Mouse (Mus musculus): ENCODE results near the gene Usp3.

Usp3 gene

DNA sequence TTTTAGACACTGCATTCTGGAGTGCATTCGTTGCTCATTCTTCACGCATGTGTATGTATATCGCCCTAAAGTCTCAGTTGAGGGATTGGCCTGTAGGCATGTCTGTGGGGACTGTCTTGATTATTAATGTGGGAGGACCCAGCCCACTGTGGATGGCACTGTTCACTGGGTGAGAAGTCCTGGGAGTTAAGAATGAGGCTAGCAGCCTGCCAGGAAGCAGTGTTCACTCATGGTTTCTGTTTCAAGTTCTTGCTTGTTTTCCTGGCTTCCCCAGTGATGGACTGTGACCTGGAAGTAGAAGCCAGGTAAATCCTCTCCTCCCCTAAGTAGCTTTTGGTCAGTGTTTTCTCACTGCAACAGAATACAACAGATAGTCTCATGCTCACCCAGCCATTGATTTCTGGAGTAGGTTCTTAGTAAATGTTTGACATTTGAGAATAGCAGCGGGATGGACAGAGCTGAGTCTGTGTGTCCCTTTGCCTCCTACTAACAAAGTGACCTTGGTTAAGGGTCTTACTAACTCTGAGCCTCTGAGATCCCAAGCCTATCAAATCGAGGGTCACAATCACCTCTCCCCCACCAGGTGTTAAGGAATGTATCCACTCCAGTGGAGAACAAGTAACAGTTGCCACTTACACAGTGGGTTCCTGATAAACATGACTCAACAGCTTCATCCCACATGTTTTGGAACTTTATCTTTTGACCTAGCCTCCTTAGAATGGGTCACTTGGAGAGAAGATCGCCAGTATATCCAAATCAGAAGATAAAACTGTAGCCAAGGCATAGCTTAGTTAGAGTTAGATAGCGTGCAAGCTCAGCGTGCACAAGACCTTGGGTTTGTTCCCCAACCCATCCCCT lies 11.6 kb upstream of the Usp3 start:
- DNase-seq (ENCODE audit: low spot score in 2 of 2): no peak

GRCm38 (mm10) chr9:66603907-66604306 lies 11.0 kb upstream of the Usp3 start:
- DNase-seq (ENCODE audit: low spot score in 2 of 2): no peak

GRCm38 (mm10) chr9:66601006-66601405 lies 8.1 kb upstream of the Usp3 start:
- no peak for DNase-seq (ENCODE audit: low spot score in 2 of 2)

DNA sequence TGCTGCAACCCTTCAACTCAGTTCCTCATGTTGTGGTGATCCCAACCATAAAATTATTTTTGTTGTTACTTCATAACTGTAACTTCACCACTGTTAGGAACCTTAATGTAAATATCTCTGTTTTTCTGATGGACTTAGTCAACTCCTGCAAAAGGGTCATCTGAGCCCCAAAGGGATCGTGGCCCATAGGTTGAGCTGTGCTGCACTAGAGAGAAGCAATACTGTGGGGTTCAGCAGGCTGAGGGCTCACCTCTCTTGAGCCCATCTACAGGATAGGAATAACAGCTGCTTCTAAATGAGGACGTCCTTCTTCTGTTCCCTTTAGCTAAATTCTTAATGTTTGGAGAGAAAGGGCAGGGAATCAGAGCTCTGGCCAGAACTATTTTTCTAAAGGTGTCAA lies 7.6 kb upstream of the Usp3 start:
- DNase-seq (ENCODE audit: low spot score in 2 of 2): no peak

DNA sequence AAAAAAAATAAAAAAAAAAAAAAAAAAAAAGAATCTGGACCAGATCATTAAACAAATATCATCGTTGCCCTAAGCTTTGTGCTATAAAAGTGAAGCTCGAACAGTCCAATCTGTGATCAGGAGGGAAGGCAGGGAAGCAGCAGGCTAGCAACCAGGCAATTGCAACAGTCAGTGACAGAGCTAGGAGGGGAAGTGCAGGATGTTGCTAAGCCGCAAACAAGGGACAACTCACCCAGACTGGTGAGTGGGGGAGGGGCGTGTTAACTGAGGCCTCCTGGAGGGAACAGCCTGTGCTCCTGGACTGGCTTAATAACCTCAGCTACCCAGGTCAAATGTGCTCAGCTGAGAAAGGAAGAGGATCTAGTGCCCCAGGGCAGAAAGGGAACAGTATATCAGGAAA lies 6.6 kb upstream of the Usp3 start:
- DNase-seq (ENCODE audit: low spot score in 2 of 2): no peak

GRCm38 (mm10) chr9:66598636-66599035 lies 5.7 kb upstream of the Usp3 start:
- no peak for DNase-seq (ENCODE audit: low spot score in 2 of 2)

DNA sequence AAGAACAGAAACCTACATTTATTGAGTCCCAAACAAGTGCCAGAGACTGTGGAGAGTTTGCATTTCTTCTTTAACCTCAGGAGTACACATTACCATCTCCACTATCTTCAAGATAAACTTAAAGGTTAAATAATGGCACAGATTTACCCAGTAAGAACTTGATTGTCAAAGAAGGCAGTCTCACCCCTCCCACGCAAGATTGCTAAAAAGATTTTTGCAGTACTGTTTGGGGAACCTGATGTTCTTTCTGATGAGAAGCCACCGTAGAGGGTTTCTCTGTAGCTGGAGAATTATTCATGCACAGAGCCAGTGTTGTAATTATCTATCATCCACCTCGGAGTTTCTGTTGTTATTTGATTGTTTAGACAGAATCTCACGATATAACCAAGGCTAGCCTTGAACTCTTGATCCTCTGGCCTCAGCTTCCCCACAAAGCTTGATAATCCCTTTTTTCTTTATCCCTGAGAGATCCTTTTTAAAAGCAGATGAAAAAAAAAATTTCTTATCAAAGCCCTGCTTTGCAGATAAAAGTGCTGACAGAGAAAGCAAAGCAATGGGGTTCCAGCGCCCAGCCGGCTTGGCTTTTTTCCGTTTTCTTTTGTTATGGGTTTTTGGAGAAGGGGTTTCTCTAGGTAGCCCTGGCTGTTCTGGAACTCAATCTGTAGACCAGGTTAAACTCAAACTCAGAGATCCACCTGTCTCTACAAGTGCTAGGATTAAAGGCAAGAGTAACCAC lies 4.7 kb upstream of the Usp3 start:
- no peak for DNase-seq (ENCODE audit: low spot score in 2 of 2)

GRCm38 (mm10) chr9:66597076-66597475 lies 4.1 kb upstream of the Usp3 start:
- DNase-seq (ENCODE audit: low spot score in 2 of 2): no peak

- no peak for DNase-seq (ENCODE audit: low spot score in 2 of 2)
Measured at GRCm38 (mm10) chr9:66595722-66596675, 3.1 kb upstream of the Usp3 start.

GRCm38 (mm10) chr9:66594061-66594460 lies 1.1 kb upstream of the Usp3 start:
- no peak for DNase-seq (ENCODE audit: low spot score in 2 of 2)

DNA sequence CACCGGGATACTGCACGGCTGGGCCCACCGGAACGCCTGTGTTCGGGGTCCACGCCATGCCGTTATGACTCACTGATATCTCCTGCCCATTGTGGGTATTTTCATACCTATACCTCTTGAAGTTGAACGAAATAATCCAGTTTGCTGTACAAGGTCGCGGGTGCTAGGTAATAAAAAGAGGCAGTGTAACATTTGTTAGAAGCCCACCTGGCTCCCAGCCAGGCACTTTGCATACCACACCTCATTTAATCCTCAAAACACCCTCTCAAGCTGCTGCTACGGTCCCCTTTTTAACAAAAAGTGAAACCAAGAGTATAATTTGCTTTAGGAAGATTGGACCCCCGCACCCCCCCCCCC lies 649 bp upstream of the Usp3 start:
- DNase-seq (ENCODE audit: low spot score in 2 of 2): no peak

DNA sequence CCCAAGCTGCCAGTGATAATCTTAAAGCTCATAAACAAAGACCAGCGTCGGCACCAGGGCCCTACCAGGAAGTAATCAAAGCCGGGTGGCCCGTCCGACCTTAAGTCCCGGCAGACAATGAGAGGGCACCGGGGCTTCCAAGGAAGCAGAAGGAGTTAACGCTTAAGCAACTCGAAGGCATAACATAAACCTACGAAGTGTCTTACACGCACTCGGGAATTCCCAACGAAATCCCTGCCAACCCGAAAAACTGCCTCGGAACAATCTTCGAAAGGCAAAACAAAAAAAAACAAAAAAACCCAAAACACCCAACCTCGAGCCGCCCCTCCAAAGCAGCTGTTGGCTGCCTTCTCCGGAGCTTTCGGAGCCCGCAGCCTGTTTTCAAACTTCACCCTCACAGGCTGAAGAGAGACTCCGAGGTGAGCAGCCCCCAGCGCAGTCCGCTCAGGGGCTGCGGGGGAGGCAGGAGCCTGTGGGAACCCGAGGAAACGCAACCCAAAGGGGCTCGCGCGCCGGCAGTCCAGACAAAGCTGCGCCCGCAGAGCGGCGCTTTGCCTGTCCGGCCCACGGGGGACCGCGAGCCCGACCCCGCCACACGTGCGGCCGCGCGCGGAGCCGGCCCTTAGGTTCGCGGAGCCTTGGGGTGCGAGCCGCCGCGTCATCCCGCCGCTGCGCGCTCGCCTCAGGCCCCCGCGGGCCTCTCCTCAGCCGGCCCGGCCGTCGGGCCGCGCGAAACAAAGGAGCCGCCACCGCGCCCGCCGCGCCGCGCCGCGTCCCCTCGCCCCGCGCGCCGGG lies 894 bp downstream of the Usp3 start:
- DNase-seq (ENCODE audit: low spot score in 2 of 2): no peak

- DNase-seq (ENCODE audit: low spot score in 2 of 2): no peak
Measured at GRCm38 (mm10) chr9:66590051-66590450, 2.9 kb downstream of the Usp3 start.

DNA sequence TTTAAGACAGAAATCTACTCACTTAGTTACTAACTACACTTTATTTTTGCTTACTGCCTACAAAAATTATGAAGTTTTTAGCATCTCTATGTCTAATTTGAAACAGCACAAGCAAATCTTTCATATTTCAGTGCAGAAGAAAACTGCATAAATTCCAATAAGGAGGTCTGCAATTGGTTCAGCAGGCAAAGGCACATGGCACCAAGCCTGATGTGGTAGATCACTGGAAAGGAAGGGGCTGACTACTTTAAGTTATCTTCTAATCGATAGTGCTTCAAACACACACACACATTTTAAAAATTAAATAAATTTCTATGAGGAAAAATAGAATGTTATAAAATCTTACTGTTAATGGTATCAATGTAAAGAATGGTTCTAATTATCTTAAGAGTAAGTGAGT lies 5.9 kb downstream of the Usp3 start:
- no peak for DNase-seq (ENCODE audit: low spot score in 2 of 2)

GRCm38 (mm10) chr9:66586533-66586932 lies 6.4 kb downstream of the Usp3 start:
- no peak for DNase-seq (ENCODE audit: low spot score in 2 of 2)

GRCm38 (mm10) chr9:66585191-66585590 lies 7.8 kb downstream of the Usp3 start:
- DNase-seq (ENCODE audit: low spot score in 2 of 2): no peak

- DNase-seq (ENCODE audit: low spot score in 2 of 2): no peak
Measured at GRCm38 (mm10) chr9:66584176-66584575, 8.8 kb downstream of the Usp3 start.

DNA sequence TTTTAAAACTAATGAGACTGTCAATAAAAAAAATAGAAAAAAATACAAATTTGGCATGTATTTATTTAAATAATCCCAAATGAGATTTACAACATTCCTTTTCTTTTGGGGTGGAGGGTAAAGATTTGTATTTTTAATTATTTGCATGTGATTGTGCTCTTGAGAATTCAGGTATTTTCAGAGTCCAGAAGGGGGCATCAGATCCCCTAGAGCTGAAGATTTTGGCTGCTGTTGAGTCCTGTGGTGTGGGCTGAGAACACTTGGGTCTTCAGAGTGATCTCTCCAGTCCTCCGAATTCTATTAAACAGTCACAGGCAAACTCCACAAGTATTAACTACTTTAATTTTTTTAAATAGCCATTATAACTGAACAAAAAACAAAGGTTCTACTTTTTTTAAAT lies 9.7 kb downstream of the Usp3 start:
- DNase-seq (ENCODE audit: low spot score in 2 of 2): no peak

DNA sequence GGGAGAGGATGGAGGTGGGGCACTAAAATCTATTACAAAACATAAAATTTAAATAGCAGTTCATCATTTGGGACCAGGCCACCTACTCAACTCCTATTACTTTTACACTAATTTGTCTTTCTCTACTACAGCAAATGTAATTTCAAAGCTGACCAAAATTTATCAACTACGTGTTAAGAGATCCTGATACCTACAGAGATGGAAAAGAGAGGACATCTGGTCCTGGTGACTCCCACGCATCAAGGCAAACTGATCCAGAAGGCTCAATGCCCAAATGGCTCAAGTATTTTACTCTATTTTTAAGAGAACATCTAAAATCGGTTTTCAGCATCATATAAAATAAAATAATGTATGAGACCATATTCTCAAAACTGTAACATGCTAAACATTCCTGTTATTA lies 11.2 kb downstream of the Usp3 start:
- DNase-seq (ENCODE audit: low spot score in 2 of 2): no peak

DNA sequence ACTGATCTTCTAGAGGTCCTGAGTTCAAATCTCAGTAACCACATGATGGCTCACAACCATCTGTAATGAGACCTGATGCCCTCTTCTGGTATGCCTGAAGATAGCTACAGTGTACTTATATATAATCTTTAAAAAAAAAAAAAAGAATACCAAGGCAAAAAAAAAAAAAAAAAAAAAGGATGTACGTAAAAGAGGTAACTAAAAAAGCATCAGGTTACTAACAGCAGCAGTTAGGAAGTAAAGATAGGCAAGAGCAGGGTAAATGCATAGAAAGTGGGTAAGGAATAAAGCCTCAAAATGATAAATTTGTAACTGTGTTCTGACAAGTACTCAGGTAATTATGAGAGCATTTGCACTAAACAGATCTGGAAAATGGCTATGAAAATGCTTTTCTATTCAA lies 12.2 kb downstream of the Usp3 start:
- DNase-seq (ENCODE audit: low spot score in 2 of 2): no peak

- no peak for DNase-seq (ENCODE audit: low spot score in 2 of 2)
Measured at GRCm38 (mm10) chr9:66575878-66576238, 17.1 kb downstream of the Usp3 start.

Measured in frontal cortex, postnatal 25 days (tissue).